Mouse (Mus musculus) lung, adult 18-20 months (tissue): ENCODE measurements at regions not wholly inside any gene's neighbourhood (a gene's known extent, or its start where the extent isn't known, plus 50 kb on each side); places are given as distances from the start of the nearest gene placed in this dataset.
A peak's percentile ranks its signal among the peaks of the same experiment; 100 is the strongest.

Experiments used
- DNase-seq, 2 experiments: peaks; one replicate each; pipeline ENCODE4 v3.0.0; 2022; ENCODE audit warnings: mixed read lengths in 2 of 2

DNA sequence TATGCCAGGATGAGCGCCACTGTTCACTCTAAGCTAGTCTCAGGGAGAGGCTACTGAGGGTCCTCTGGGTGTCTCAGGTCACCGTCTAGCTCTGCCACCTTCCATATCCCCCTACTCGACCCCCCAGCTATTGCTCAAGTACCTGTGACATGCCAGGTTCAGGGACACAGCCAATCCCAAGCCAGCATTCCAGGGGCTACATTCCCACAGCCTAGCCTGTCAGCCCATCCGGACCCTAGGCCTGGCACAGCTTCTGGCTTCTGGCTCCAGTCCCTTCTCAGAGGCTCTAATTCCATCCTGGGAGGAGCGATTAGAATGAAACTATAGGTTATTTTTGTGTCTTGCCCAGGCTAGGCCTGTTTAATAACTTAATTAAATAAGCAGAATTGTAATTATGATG is 105.2 kb downstream of the 1810010D01Rik start:
- no peak for DNase-seq

DNA sequence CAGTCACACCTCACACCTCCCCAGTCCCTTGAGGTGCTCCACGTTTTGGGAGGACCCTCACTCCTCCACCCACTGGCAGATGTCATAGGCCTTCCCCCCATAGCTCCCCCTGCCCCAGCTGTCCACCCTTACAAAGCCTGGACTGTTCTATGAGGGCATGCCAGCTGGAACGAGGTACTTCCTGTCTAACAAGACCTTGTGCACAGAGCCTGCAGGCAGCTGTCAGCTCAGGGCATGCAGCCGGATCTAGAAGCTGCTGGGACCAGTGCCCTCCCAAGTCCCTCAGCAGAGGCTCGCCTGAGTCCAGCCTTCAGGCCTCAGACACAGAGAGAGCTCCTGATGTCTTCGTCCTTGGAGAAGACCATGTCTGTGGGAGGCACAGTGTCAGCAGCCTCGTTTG is 105.7 kb downstream of the 1810010D01Rik start:
- DNase-seq = peak; percentile 48 to 70

DNA sequence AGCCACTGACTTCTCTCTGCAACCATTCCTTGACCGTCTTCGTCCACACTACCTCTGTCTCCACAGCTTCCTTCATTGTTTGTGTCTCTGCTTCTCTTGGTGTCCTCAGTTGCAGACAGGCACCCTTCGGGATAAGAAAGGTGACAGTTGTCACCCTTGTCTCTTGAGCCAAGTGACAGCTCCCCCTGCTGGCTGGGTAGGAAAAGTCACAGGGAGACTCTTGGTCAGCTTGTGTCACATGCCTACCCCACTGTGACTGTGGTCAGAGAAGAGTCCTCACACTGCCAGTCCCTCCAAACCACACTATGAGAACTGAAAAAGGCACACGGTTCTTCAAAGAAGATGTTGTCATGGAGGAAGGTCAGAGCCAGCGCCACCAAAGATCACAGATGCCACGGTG is 109.6 kb downstream of the 1810010D01Rik start:
- peak; percentile 50 to 57 for DNase-seq

DNA sequence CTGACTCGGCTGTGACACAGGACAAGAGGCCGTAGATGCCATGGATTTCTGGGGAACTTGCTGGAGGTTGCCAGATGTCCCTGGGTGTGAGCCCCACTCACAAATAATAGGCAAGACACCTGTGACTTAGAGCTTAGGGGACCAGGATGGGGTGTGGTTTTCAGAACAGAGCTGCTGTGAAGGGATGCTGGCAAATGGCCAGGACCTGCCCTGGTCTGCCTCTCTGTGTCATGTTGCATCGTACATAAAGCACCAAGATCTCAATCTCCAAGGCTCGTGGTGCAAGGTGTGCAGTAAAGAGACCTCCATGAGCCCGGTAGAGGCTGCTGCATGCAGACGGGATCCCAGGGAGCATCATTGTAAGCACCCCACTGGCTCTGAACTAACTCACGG is 113.8 kb downstream of the 1810010D01Rik start:
- DNase-seq = no peak

DNA sequence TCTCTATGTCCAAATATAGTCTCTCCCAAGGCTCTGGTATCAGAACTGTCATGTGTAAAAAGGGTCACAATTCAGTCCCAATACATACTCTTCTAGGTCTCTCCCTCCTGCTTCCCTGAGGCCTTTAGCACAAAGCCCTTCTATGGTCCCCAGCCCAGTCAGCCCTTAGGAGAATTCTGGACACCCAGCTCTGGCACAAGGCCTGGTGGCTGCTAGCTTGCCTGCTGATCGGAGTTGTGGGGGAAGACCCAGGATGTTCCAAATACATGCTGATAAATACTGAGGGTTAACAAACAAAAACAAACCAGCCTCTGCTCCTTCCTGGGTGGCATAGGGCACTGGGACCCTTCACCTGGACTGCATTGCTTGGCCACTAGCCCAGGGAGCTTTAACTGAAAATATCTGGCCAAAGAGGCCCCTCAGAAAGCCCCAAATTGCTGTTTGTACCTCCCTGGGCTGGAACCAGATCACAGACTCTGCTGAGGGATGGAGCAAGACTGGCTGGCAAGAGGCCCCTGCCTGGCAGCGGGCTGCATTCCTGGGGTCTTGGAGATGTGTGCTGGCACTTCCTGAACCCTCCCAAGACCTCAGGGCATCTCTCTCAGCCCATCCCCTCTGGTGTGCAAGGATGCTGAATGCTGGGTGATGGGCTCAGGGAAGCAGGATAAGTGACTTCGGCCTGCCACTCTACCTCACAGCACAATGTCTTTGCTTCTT is 114.3 kb downstream of the 1810010D01Rik start:
- no peak for DNase-seq

DNA sequence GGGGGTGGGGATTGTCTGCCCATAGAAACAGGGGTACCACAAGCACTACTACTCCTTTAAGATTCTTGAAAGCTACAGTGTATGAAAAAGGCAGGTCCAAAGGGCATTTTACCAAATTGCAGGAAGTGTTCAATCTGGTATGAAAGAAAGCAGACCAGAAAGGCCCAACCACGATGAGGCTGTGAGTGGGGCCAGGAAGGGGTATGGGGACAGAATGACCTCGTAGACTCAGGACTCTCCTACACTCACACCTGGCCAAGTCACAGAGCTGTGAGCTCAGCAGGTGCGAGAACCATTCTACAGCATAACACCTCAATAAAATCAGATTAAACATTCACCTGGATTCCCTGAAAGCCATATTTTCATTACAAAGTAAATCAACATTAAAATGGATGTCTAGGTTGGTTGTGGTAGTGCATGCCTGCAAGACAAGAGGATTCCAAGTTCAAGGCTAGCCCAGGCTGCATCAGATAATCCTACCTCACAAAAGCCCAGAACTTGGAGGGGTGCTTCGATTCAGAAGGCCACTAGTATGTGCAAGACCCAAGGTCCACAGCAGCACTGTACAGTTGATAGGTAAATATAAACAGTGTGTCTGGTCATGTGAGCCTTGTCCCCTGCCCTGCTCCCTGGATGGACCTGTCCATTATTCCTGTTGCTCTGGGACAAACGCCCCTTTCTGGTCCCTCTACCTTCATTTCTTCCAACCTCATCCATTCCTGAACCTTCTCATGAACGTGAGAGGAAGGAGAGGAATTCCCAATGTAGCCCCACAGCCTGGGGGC is 115.3 kb downstream of the 1810010D01Rik start:
- no peak for DNase-seq

DNA sequence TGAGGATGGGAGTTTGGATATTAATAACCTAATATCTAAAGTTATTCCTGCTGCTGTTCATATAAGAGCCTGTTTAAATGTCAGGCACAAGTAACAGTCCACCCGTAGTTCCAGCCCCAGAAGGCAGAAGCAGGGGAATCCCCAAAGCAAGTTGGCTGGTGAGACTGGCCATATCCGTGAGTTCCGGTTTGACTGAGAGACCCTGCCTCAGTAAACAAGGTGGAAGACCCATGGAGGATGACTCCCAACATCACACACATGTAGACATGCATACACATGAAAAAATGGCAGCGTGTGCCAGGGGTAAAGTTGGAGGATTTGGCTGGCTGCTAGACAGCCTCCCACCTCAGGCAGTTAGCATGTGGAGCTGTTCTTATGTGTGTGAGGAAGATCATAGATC is 117.1 kb downstream of the 1810010D01Rik start:
- no peak for DNase-seq

DNA sequence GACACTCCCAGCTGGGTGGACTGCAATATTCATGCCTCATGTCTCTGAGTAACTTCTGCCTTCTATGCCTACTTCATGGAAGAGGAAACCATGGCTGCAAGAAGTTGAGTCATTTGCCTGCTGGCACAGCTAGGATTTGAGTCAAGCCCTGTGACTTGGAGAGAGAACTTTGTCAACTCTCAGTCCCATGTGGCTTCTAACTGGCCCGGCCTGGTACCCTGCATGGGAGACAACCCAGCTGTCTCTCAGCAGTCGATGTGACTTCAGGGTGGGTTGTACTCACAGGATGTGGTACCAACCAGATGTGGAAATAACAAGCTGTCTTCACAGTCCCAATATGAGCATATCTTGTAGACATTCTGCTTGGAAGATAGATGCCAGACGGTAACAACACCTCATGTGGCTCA is 118.6 kb downstream of the 1810010D01Rik start:
- DNase-seq = no peak

DNA sequence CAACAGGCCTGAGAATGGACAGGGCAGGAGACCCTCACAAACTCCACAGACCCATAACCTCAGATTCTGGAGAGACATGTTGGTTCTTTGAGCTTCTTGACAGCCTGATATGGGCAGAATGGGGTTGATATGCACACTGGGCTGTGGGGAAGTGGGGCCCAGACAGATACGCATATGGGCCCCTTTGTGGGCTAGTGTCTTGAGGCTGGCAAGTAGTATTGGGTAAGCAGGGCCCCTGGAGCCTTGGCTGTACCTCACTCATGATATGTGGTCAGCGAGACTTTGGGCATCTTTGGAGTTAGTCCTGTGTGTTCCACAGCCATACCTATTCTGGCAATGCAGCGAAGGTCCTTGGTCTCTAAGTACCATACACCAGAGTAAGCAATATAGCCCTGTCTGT is 119.3 kb downstream of the 1810010D01Rik start:
- no peak for DNase-seq

DNA sequence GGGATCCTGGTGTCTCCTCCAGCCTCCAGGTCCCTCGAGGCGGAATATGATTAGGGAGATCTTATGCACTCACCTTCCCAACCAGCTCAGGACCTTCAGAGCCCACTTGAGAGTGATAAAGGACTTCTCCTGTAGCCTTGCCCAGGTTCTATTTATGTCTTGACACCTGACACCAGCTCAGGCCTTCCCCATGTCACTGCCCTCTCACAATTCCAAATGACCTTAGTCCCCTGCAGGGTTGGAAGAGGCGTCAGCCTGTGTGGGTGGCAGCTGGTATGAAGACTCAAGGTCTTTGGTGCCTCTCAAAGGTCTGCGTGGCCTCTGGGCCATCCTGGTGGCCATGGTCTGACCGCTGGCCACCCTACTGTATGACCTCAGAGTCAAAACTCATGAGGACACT is 120.1 kb downstream of the 1810010D01Rik start:
- DNase-seq = no peak

DNA sequence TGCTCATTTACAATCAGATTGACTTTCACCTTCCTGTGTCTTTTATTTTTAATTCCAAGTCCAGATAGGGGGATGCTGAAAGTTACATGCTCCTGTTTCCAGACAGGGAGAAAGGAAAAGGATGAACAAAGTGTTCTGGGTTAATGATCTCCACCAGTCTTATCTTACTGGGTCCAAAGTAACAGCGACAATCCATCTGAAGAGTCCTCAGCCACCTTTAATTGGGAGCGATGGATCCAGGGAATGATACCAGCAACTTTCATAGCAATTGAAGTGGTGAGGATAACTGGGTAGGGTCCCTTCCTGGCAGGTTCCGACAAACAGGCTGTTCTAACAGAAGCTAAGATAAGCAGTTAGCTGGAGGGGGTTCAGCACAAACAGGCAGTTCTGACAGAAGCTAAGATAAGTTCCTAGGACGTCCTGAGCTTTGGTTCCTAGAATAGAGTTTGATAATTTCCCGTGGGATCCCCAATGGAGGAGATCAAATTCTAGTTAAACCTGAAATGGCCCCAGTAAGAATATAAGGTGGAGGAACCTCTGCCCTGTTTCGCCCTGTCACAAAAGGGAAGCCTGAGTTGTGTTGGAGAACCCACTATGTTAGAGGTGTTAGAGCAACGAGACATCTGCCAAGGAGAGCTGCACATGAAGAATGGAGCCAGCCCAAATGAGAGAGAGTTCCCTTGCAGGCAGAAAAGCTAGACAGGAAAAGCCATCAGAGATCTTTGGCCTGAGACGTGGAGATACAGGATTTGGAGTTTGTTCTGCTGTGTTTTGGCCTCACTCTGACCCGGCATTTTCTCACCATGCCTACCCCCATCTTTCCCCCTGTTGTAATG is 124.8 kb downstream of the 1810010D01Rik start:
- DNase-seq = no peak

DNA sequence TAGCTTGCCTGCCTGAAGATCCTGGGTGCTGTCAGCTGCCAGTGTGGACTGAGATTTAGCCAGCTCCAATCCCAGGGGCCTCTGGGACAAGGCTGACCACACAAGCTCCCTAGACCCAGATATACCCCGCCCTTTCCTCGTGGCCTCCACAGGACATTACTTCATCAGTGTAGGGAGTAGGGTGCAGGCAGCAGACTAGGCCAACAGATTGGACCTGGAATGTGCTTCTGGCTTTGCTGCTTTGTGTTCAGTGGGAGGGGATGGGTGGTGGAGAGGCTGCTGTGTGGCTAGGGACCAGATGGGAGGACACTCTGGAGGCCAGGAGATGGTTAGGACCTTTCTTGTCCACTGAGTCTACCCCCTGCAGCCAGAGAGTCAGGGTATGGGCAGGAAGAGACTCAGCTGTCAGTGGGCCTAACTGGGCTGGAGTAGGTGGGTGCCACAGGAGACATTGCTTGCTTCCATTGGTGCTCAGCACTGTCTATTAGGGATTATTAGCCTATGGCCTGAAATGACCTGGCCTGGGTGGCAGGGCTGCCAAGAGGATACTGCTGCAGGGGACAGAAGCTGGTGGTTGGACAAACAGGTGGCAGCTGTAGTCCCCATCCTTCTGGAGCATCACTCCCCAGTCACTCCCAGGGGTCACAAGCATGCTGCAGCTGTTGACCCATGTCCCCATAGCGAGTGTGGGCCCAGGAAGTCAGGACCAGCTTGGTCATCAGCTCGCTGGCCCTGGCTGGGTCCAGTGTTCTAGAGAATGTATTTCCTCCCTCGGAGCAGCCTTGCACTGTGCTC is 132.5 kb upstream of the Ccnd1 start:
- DNase-seq = no peak

DNA sequence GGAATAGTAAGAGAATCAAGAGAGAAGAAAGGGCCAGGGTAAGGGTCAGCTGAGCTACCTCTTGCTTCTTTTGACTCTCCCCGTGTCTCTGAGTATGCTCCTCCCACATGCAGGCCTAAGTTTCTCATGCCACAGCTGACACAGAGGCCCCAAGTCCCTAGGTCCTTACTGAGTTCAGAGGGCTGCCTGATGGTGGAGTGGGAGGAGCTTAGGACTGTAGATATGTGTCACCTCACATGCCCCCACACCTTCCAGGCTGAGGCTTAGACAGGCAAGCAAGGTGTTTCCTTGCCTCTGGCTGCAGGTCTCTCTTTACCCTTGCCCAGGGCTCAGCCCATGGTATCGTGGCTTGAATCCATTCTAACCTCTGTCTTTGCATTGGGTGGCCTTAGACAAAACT is 131.8 kb upstream of the Ccnd1 start:
- DNase-seq = no peak

DNA sequence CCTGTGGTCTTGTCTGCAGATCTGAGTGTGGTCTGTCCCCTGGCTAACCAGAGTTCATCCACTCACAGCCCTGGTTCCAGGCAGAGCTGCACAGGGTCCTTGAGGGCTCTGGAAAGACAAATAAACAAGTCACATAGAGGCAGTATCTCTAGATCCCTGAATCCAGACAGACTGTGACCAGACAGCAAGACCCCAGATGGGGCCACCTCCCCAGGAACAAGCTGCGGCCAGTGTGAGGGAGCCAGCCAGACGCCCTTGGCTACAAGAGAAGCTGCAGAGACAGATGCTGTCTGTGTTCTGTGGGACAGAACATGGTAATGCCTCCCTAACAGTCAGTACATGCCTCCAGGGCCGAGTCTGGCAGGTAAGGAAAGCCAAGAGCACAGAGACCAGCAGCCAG is 127.6 kb upstream of the Ccnd1 start:
- DNase-seq = no peak

DNA sequence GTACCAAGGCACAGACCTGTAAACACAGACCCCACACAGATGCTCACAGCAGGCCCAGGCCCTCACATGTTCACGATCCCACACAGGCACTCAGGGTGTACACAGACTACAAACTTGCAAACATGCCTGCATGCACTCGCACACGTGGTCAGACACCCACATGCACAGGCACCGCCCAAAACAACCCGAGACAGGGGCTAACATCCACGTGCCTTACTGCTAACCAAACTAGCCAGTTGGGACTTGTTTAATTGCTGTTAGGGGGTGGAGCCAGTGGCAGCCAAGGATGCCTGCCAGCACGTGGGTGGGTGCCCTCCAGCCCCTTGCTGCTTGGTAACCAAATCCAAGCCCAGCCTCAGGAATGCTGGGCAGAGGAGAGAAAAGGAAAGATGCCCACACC is 116.6 kb upstream of the Ccnd1 start:
- DNase-seq = peak; percentile 86 to 90

DNA sequence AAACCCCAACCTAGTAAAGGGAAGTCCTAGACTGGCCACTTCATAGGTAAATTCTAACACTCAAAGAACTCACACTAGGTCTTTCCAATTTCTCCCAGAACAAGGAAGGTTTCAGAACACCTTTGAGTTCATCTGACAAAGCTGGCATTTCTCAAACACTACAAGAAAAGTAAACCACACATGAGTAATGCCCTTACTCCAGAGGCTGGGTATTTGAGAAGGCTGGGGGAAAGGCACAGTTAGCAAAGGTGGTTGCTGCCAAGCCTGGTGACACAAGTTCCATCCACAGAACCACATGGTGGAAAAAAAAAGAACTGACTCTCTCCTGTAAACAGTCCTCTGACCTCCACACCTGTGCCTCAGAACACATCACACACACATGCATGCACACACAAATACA is 111.9 kb upstream of the Ccnd1 start:
- DNase-seq = peak; percentile 39 to 57

DNA sequence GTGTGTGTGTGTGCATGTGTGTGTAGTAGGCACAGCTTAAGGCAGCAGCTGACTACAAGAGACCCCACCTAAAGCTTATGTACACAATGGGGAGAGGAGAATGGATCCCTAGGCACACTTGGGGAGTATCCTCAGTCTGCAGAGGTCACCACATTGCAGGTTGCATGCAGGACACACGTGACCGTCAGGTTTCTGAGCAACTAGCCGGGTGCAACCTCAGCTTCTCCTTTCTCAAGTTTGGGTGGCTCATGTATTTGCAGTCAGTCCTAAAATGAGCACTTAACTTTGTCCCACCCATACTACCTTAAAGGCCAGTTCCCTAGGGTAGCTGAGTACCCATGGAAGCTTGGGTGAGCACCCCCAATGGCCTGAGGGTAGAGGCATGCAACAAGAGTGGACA is 111.0 kb upstream of the Ccnd1 start:
- no peak for DNase-seq

DNA sequence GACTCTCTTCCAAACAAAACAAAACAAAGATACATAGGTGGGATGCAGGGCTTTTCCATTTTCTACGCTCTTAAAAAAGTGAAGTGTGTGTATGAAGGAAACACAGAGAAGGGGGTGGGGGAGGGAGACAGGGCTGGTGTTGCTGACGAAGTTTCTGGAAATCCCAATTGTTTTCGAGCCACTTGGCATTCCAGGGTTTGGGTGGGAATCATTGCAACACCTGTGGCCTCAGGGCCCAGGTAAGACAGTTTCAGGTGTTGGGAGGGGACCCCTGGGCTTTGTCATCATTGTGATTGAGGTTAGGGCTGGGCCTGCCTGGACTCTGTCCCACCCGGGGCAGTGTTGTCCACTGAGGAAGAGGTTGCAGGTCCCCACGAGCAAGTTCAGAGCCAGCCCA is 108.8 kb upstream of the Ccnd1 start:
- DNase-seq = peak; percentile 66 to 76

DNA sequence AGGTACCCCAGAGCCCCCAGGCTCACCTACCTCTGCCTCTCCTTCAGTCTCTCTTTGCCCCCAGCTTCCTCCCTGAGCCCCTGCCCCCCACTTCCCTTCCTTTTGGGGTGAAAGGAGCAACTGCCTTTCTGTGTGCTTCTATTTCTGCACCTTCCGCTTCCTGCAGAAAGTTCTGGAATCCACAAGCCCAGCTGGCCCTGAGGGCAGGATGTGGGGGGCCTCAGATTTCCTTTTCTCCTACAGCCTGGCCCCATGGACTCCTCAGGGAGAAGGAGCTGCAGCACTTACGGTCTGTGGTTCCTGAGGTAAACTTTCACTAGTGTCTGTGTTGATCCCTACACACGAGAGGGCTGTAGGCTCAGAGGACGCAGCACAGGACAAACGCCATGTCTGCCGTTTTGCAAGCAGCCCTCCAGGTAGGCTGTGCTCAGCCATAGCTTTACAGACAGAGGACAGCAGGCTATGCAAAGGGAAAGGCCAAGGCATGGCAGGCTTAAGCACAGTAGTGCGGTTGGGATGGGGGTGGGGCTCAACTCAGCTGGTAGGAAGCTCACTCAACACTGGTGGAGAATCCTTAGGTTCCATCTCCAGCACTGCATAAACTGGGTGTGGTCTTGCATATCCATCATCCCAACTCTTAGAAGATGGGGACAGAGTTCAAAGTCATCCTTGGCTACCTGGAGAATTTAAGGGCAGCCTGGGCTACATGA is 108.2 kb upstream of the Ccnd1 start:
- DNase-seq = no peak

DNA sequence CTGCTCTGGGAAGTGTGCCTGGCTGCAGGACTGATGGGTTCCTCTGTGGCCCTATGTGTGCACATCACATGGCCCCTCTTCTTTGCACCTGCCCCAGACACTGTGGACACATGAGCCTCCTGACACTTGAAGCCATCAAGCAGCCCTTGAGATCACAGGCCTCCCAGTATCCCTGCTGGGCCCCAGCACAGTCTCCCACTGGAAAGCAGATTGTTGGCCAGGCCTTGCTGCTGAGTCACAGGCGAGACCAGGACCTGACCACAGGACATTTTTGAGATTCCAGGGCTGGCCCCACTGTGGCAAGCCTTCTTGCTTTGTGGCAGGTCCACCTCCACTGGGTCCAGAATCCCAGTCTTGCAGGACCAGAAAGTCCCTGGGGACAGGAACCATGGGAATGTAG is 105.5 kb upstream of the Ccnd1 start:
- DNase-seq = peak; percentile 52 to 70

DNA sequence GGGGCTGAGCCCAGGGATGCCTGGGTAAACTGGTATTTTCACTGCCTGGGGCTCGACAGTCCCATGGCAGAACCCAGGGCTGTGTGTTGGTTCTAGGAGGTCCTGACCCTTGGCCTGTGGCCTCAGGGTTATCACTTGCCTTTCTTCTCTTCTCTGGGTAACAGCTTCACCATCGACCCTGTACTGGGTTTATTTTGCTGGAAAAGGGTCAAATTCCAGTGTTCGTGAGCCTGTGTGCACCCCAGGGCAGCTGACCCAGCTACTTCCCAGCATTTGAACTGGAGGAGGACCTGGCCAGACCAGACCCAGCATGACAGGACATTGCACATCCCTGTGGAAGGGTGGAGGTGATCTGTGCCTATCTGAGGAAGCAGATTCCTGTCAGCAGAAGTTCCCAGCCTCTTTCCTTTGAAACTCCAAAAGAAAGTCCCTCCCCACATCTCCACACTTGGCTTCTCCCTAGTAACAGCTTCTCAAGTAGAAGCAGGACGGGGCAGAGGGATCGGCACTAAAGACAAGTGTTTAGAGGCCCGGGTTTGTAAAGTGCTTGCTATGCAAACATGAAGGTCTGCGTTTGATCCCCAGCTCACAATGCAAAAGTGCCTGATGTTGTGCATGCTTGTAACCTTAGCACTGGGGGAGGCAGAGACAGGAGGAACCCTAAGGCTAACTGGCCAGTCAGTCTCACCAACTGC is 103.9 kb upstream of the Ccnd1 start:
- DNase-seq = peak; percentile 32 to 56
